Mouse (Mus musculus) olfactory bulb, adult 2 months (tissue): ENCODE results near the gene Foxp1.

ENCODE experiments used
- CTCF ChIP-seq: fragments of 200-500 bp; IDR thresholded peaks from 2 replicates; pipeline ENCODE4 v1.5.1; 2012; ENCODE audit warnings: low read depth, mild to moderate bottlenecking, low read length, moderate library complexity; ENCODE audit not compliant: insufficient read depth
- POLR2A ChIP-seq: fragments of 200-500 bp; IDR thresholded peaks from 2 replicates; pipeline ENCODE4 v1.6.1; 2012; ENCODE audit warnings: mild to moderate bottlenecking, low read depth, low read length, moderate library complexity; ENCODE audit not compliant: insufficient read depth

GRCm38 (mm10) chr6:98949286-98949685 lies 573.2 kb downstream of the Foxp1 start:
- TF ChIP-seq CTCF (no peak), POLR2A (no peak)
